Mouse (Mus musculus): ENCODE measurements at regions not wholly inside any gene's neighbourhood (a gene's known extent, or its start where the extent isn't known, plus 50 kb on each side); places are given as distances from the start of the nearest gene placed in this dataset.

GRCm38 (mm10) chr6:106876690-106877089, 76.8 kb upstream of the Crbn start:
- Histone ChIP-seq H3K4me2 (ENCODE audit: low read length) (no peak overlapping the region), H3K27me3 (replicated peaks; ENCODE audit: control insufficient read depth, insufficient read depth, low read length) (no peaks in the 10 kb centered on the region), H3K27ac (ENCODE audit: low read depth) (no peak overlapping the region), H3K9me3 (ENCODE audit: control insufficient read depth, low read length) (no peaks in the 10 kb centered on the region), H3K4me3 (ENCODE audit: low read depth, low read length) (no peak overlapping the region), H3K36me3 (ENCODE audit: control insufficient read depth, insufficient read depth, low read length) (no peaks in the 10 kb centered on the region), H3K4me1 (replicated peaks; ENCODE audit: control insufficient read depth, insufficient read depth, low read length) (no peaks in the 10 kb centered on the region), H3K9ac (ENCODE audit: low read length) (no peak overlapping the region)
- DNase-seq (ENCODE audit: low spot score) (no peak), ATAC-seq (replicated peaks; ENCODE audit: low FRiP score, low TSS enrichment, low read depth) (peak; percentile 66; the same call in 1 of the 2 replicates)
- WGBS = 68% methylated on average over 1 of the region's 1 CpGs

DNA sequence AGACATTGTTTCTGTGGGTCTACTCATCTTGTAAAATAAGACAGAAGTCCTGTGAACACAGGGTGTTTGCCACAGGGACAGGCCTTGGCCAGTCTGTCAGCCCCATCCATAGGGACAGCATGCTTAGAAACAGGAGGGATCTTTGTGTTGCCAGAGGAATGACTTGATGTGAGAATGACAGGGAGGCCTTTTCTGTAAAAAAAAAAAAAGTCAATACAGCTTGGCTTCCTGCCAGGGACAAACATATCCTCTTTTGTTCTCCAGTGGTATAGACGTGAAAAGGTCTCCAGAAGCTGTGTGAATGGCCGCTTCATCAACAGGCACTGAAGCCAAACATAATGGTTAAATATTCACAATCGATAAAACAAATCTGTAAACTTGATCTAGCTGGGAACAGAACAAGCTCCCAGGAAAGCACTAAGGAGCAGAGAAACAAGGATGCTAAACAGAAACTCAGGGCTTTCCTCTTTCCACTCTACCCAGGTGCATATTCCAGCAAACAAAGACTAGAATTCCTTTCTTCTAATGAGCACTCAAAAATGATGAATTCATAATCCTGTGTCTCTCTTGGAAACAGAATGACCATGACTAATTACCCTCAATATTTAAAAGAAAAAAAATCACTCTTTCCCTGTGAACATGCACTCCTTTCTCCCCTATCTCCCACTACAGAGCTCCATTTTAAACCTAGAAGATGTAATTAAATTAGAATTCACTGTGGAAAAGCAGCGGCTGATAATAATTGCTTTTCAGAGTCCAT, 92.2 kb upstream of the Crbn start:
- 67% methylated on average over 4 of the region's 4 CpGs for WGBS
- no peak overlapping the region for H3K27ac ChIP-seq (ENCODE audit: low read depth)
- no peak overlapping the region for H3K4me2 ChIP-seq (ENCODE audit: low read length)
- ATAC-seq (replicated peaks; ENCODE audit: low FRiP score, low TSS enrichment, low read depth) (no peak), DNase-seq (ENCODE audit: low spot score) (no peak)
- no peaks in the 10 kb centered on the region for H3K36me3 ChIP-seq (ENCODE audit: control insufficient read depth, insufficient read depth, low read length)
- H3K9ac ChIP-seq (ENCODE audit: low read length) = no peak overlapping the region
- no peaks in the 10 kb centered on the region for H3K27me3 ChIP-seq (replicated peaks; ENCODE audit: control insufficient read depth, insufficient read depth, low read length)
- no peaks in the 10 kb centered on the region for H3K9me3 ChIP-seq (ENCODE audit: control insufficient read depth, low read length)
- H3K4me3 ChIP-seq (ENCODE audit: low read depth, low read length) = no peak overlapping the region
- no peaks in the 10 kb centered on the region for H3K4me1 ChIP-seq (replicated peaks; ENCODE audit: control insufficient read depth, insufficient read depth, low read length)

DNA sequence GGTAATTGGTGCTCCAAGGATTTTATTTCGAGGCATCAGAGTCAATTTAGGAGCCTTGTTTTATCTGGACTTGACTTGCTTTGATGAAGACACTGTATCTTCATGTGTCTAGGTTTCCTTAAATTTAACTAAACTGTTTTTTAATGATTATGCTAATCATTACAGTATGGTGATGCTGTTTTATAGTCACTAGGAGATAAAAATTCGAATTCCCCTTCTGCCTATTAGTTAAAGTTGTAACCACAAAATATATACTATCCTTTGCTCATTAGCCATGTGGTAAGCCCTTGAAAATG, 92.7 kb upstream of the Crbn start:
- 47% methylated on average over 2 of the region's 2 CpGs for WGBS
- DNase-seq (ENCODE audit: low spot score) = no peak
- H3K36me3 ChIP-seq (ENCODE audit: control insufficient read depth, insufficient read depth, low read length) = no peaks in the 10 kb centered on the region

GRCm38 (mm10) chr6:106903953-106904683, 104.2 kb upstream of the Crbn start:
- H3K9me3 ChIP-seq (ENCODE audit: control insufficient read depth, low read length) = no peaks in the 10 kb centered on the region
- ATAC-seq (replicated peaks; ENCODE audit: low FRiP score, low TSS enrichment, low read depth) (no peak), DNase-seq (ENCODE audit: low spot score) (no peak)
- no peak overlapping the region for H3K4me3 ChIP-seq (ENCODE audit: low read depth, low read length)
- WGBS = 74% methylated on average over 8 of the region's 8 CpGs
- no peak overlapping the region for H3K27ac ChIP-seq (ENCODE audit: low read depth)
- no peaks in the 10 kb centered on the region for H3K36me3 ChIP-seq (ENCODE audit: control insufficient read depth, insufficient read depth, low read length)
- no peak overlapping the region for H3K9ac ChIP-seq (ENCODE audit: low read length)
- no peak overlapping the region for H3K4me2 ChIP-seq (ENCODE audit: low read length)
- no peaks in the 10 kb centered on the region for H3K27me3 ChIP-seq (replicated peaks; ENCODE audit: control insufficient read depth, insufficient read depth, low read length)
- H3K4me1 ChIP-seq (replicated peaks; ENCODE audit: control insufficient read depth, insufficient read depth, low read length) = no peaks in the 10 kb centered on the region

More for the DNA sequence above, 92.7 kb upstream of the Crbn start:
- H3K4me1 ChIP-seq (replicated peaks; ENCODE audit: control insufficient read depth, insufficient read depth, low read length) = no peaks in the 10 kb centered on the region
- no peak overlapping the region for H3K4me2 ChIP-seq (ENCODE audit: low read length)
- H3K27ac ChIP-seq (ENCODE audit: low read depth) = no peak overlapping the region
- H3K4me3 ChIP-seq (ENCODE audit: low read depth, low read length) = no peak overlapping the region
- no peak overlapping the region for H3K9ac ChIP-seq (ENCODE audit: low read length)
- H3K9me3 ChIP-seq (ENCODE audit: control insufficient read depth, low read length) = no peaks in the 10 kb centered on the region
- H3K27me3 ChIP-seq (replicated peaks; ENCODE audit: control insufficient read depth, insufficient read depth, low read length) = no peaks in the 10 kb centered on the region
- ATAC-seq (replicated peaks; ENCODE audit: low FRiP score, low TSS enrichment, low read depth) = no peak

DNA sequence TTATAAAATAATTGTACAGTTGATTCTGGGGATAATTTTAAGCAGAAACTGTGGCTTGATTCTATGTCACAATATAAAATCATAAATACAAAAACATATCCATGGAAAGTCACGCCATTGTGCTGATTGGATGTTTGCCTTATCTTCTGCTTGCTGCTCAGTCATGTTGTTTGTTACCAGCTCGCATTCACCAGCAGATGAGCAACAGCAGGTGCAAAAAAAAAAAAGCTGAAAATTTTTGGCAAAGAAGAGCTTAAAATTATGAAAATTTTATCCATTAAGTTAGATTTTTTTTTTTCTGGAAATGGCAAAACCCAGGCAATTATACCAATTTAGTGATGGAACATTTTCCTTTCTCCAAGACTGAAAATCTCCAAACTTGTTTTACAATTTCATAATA, 115.2 kb upstream of the Crbn start:
- Histone ChIP-seq H3K4me3 (ENCODE audit: low read depth, low read length) (no peak overlapping the region), H3K27ac (ENCODE audit: low read depth) (no peak overlapping the region), H3K36me3 (ENCODE audit: control insufficient read depth, insufficient read depth, low read length) (no peaks in the 10 kb centered on the region), H3K9me3 (ENCODE audit: control insufficient read depth, low read length) (no peaks in the 10 kb centered on the region), H3K27me3 (replicated peaks; ENCODE audit: control insufficient read depth, insufficient read depth, low read length) (no peaks in the 10 kb centered on the region), H3K9ac (ENCODE audit: low read length) (no peak overlapping the region), H3K4me1 (replicated peaks; ENCODE audit: control insufficient read depth, insufficient read depth, low read length) (no peaks in the 10 kb centered on the region), H3K4me2 (ENCODE audit: low read length) (no peak overlapping the region)
- no peak for ATAC-seq (replicated peaks; ENCODE audit: low FRiP score, low TSS enrichment, low read depth)
- no peak for DNase-seq (ENCODE audit: low spot score)
- 72% methylated on average over 2 of the region's 2 CpGs for WGBS

GRCm38 (mm10) chr6:106916683-106917289, 116.9 kb upstream of the Crbn start:
- no peak for ATAC-seq (replicated peaks; ENCODE audit: low FRiP score, low TSS enrichment, low read depth)
- H3K4me2 ChIP-seq (ENCODE audit: low read length) = no peak overlapping the region
- no peaks in the 10 kb centered on the region for H3K36me3 ChIP-seq (ENCODE audit: control insufficient read depth, insufficient read depth, low read length)
- H3K9me3 ChIP-seq (ENCODE audit: control insufficient read depth, low read length) = no peaks in the 10 kb centered on the region
- no peak overlapping the region for H3K9ac ChIP-seq (ENCODE audit: low read length)
- no peak overlapping the region for H3K4me3 ChIP-seq (ENCODE audit: low read depth, low read length)
- H3K4me1 ChIP-seq (replicated peaks; ENCODE audit: control insufficient read depth, insufficient read depth, low read length) = no peaks in the 10 kb centered on the region
- no peak overlapping the region for H3K27ac ChIP-seq (ENCODE audit: low read depth)
- WGBS = 97% methylated on average over 3 of the region's 3 CpGs
- no peak for DNase-seq (ENCODE audit: low spot score)
- H3K27me3 ChIP-seq (replicated peaks; ENCODE audit: control insufficient read depth, insufficient read depth, low read length) = no peaks in the 10 kb centered on the region

GRCm38 (mm10) chr6:106920951-106921350, 121.1 kb upstream of the Crbn start:
- H3K36me3 ChIP-seq (ENCODE audit: control insufficient read depth, insufficient read depth, low read length) = no peaks in the 10 kb centered on the region
- H3K9ac ChIP-seq (ENCODE audit: low read length) = no peak overlapping the region
- H3K4me3 ChIP-seq (ENCODE audit: low read depth, low read length) = no peak overlapping the region
- H3K9me3 ChIP-seq (ENCODE audit: control insufficient read depth, low read length) = no peaks in the 10 kb centered on the region
- ATAC-seq (replicated peaks; ENCODE audit: low FRiP score, low TSS enrichment, low read depth) = no peak
- H3K27me3 ChIP-seq (replicated peaks; ENCODE audit: control insufficient read depth, insufficient read depth, low read length) = no peaks in the 10 kb centered on the region
- no peaks in the 10 kb centered on the region for H3K4me1 ChIP-seq (replicated peaks; ENCODE audit: control insufficient read depth, insufficient read depth, low read length)
- DNase-seq (ENCODE audit: low spot score) = no peak
- no peak overlapping the region for H3K4me2 ChIP-seq (ENCODE audit: low read length)
- H3K27ac ChIP-seq (ENCODE audit: low read depth) = no peak overlapping the region
- 11% methylated on average over 2 of the region's 2 CpGs for WGBS

GRCm38 (mm10) chr6:106925486-106925885, 125.6 kb upstream of the Crbn start:
- Histone ChIP-seq H3K4me1 (replicated peaks; ENCODE audit: control insufficient read depth, insufficient read depth, low read length) (no peaks in the 10 kb centered on the region), H3K4me3 (ENCODE audit: low read depth, low read length) (no peak overlapping the region), H3K27ac (ENCODE audit: low read depth) (no peak overlapping the region), H3K27me3 (replicated peaks; ENCODE audit: control insufficient read depth, insufficient read depth, low read length) (no peaks in the 10 kb centered on the region), H3K9ac (ENCODE audit: low read length) (no peak overlapping the region), H3K36me3 (ENCODE audit: control insufficient read depth, insufficient read depth, low read length) (no peaks in the 10 kb centered on the region), H3K4me2 (ENCODE audit: low read length) (no peak overlapping the region), H3K9me3 (ENCODE audit: control insufficient read depth, low read length) (no peaks in the 10 kb centered on the region)
- 86% methylated on average over 2 of the region's 2 CpGs for WGBS
- ATAC-seq (replicated peaks; ENCODE audit: low FRiP score, low TSS enrichment, low read depth) (no peak), DNase-seq (ENCODE audit: low spot score) (no peak)

All from intestine, embryonic 14.5 days (tissue).